Mouse (Mus musculus) frontal cortex, adult (tissue): ENCODE results near the gene Gm10260.

Experiments used
- ATAC-seq: cut with Nextera tagmentation; 2 replicates; pipeline ENCODE4 v1.9.2; 2017; ENCODE audit warnings: mild to moderate bottlenecking, moderate library complexity, mixed read lengths; ENCODE audit not compliant: low TSS enrichment

Gm10260 gene

GRCm38 (mm10) chr13:97768803-97769202 is 8.4 kb upstream of the Gm10260 start:
- ATAC-seq = no peak

GRCm38 (mm10) chr13:97768046-97768682 is 7.7 kb upstream of the Gm10260 start:
- ATAC-seq = peak; percentile 90

GRCm38 (mm10) chr13:97766600-97766999 is 6.2 kb upstream of the Gm10260 start:
- ATAC-seq = no peak

GRCm38 (mm10) chr13:97765913-97766312 is 5.5 kb upstream of the Gm10260 start:
- no peak for ATAC-seq

- no peak for ATAC-seq
Measured at GRCm38 (mm10) chr13:97764067-97764466, 3.6 kb upstream of the Gm10260 start.

GRCm38 (mm10) chr13:97763436-97763835 is 3.0 kb upstream of the Gm10260 start:
- no peak for ATAC-seq

GRCm38 (mm10) chr13:97762121-97762520 is 1.7 kb upstream of the Gm10260 start:
- no peak for ATAC-seq

GRCm38 (mm10) chr13:97757033-97757432 is 3.4 kb downstream of the Gm10260 start:
- peak; percentile 70; the same call in 1 of the 2 replicates for ATAC-seq

- no peak for ATAC-seq
Measured at GRCm38 (mm10) chr13:97756091-97756490, 4.3 kb downstream of the Gm10260 start.

GRCm38 (mm10) chr13:97750851-97751381 is 9.5 kb downstream of the Gm10260 start:
- no peak for ATAC-seq

- ATAC-seq = peak; percentile 41; the same call in 1 of the 2 replicates
Measured at GRCm38 (mm10) chr13:97747037-97747860, 13.2 kb downstream of the Gm10260 start.

GRCm38 (mm10) chr13:97744669-97745068 is 15.8 kb downstream of the Gm10260 start:
- peak; percentile 57 for ATAC-seq

- no peak for ATAC-seq
Measured at GRCm38 (mm10) chr13:97744036-97744435, 16.4 kb downstream of the Gm10260 start.

- ATAC-seq = no peak
Measured at GRCm38 (mm10) chr13:97743229-97743988, 17.0 kb downstream of the Gm10260 start.

- ATAC-seq = no peak
Measured at GRCm38 (mm10) chr13:97735931-97736330, 24.5 kb downstream of the Gm10260 start.

GRCm38 (mm10) chr13:97734760-97735159 is 25.7 kb downstream of the Gm10260 start:
- ATAC-seq = no peak

- ATAC-seq = no peak
Measured at GRCm38 (mm10) chr13:97725160-97725825, 35.1 kb downstream of the Gm10260 start.

- ATAC-seq = no peak
Measured at GRCm38 (mm10) chr13:97724551-97724950, 35.9 kb downstream of the Gm10260 start.

GRCm38 (mm10) chr13:97712506-97713275 is 47.7 kb downstream of the Gm10260 start:
- no peak for ATAC-seq

- ATAC-seq = no peak
Measured at GRCm38 (mm10) chr13:97711510-97711909, 48.9 kb downstream of the Gm10260 start.
